Mouse (Mus musculus): ENCODE measurements around the gene Prss12. TPM values are rescaled to one million over a fixed set of nuclear protein-coding genes. Genes with fewer than 3 reads are reported as not detected.
"Not testable (repeated sequence)": the region's sequence is repeated elsewhere in the genome, so short reads cannot be mapped to it uniquely, and the experiment has no call there.

Prss12 gene
- polyA plus RNA-seq, 1 experiment from 2014 or later = 0.89 TPM

DNA sequence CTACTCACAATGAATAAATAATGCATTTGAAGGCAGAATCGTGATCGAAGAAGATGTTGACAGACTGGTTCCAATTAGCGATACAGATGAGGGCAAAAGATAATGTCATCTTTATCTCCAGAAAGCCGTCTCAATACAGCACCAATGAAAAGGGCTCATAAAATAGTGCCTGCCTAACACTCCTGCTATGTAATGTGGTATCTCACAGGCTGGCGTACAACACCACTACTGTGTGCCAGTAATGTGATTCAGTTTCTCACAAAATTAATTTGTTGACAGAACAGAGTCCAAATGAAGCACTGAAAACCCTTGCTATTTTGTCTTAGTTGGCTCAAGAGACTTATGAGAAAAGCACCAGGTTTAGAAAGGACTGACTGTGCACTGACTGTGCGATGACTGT lies 48.4 kb downstream of the Prss12 start:
- WGBS (ENCODE audit: insufficient replicate concordance) = 73% methylated on average over 6 of the region's 6 CpGs
- no peak for ATAC-seq (replicated peaks; ENCODE audit: insufficient number of reproducible peaks, low FRiP score, low TSS enrichment)
- Histone ChIP-seq H3K27ac (ENCODE audit: low read depth, low read length) (no peak overlapping the region), H3K4me3 (ENCODE audit: low read depth, low read length) (no peak overlapping the region), H3K4me2 (no peak overlapping the region), H3K4me1 (ENCODE audit: control insufficient read depth, insufficient read depth, low read length) (no peaks in the 10 kb centered on the region), H3K27me3 (ENCODE audit: control insufficient read depth, insufficient read depth, low read length) (no peaks in the 10 kb centered on the region), H3K9ac (ENCODE audit: low read depth, low read length) (no peak overlapping the region), H3K36me3 (ENCODE audit: control insufficient read depth, insufficient read depth, low read length) (no peaks in the 10 kb centered on the region), H3K9me3 (replicated peaks; ENCODE audit: control insufficient read depth, low read length) (no peaks in the 10 kb centered on the region)

DNA sequence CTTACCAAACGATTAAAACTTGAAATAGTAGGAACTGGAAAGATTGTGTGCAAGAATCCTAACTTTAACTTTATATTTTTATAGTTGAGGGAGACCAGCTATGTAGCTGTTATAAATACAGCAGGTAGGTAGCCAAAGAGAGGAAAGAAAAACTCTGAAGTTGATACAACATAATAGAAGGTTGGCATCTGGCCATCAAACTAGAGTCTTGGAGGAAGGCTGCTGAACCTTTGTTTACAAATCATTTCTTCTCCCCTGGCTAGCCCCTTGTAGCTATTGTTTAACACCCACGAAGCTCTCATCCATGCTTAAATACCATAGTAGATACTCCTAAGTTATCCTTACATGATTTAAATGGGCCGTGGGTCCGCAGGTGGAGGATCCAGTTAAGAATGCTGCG lies 52.1 kb downstream of the Prss12 start:
- H3K36me3 ChIP-seq (ENCODE audit: control insufficient read depth, insufficient read depth, low read length) = no peaks in the 10 kb centered on the region
- ATAC-seq (replicated peaks; ENCODE audit: insufficient number of reproducible peaks, low FRiP score, low TSS enrichment) = no peak
- H3K4me1 ChIP-seq (ENCODE audit: control insufficient read depth, insufficient read depth, low read length) = no peaks in the 10 kb centered on the region
- no peak overlapping the region for H3K4me3 ChIP-seq (ENCODE audit: low read depth, low read length)
- H3K9ac ChIP-seq (ENCODE audit: low read depth, low read length) = no peak overlapping the region
- no peak overlapping the region for H3K27ac ChIP-seq (ENCODE audit: low read depth, low read length)
- no peak overlapping the region for H3K4me2 ChIP-seq
- no peaks in the 10 kb centered on the region for H3K9me3 ChIP-seq (replicated peaks; ENCODE audit: control insufficient read depth, low read length)
- H3K27me3 ChIP-seq (ENCODE audit: control insufficient read depth, insufficient read depth, low read length) = no peaks in the 10 kb centered on the region
- WGBS (ENCODE audit: insufficient replicate concordance) = 77% methylated on average over 5 of the region's 5 CpGs

DNA sequence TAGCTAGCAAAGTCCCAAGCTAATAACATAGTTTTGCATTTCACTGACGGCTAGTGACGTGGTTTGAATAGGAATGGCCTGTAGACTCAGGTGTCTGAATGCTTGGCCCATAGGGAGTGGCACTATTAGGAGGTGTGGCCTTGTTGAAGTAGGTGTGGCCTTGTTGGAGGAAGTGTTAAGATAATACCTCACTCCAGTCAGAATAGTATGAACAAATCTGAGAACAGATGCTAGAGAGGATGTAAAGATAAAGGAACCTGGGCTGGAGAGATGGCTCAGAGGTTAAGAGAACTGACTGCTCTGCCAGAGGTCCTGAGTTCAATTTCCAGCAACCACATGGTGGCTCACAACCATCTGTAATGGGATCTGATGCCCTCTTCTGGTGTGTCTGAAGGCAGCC lies 55.1 kb downstream of the Prss12 start:
- not testable (repeated sequence) for H3K27me3 ChIP-seq (ENCODE audit: control insufficient read depth, insufficient read depth, low read length); H3K36me3 ChIP-seq (ENCODE audit: control insufficient read depth, insufficient read depth, low read length); H3K9ac ChIP-seq (ENCODE audit: low read depth, low read length); H3K9me3 ChIP-seq (replicated peaks; ENCODE audit: control insufficient read depth, low read length); H3K27ac ChIP-seq (ENCODE audit: low read depth, low read length); H3K4me2 ChIP-seq; H3K4me3 ChIP-seq (ENCODE audit: low read depth, low read length); H3K4me1 ChIP-seq (ENCODE audit: control insufficient read depth, insufficient read depth, low read length); ATAC-seq (replicated peaks; ENCODE audit: insufficient number of reproducible peaks, low FRiP score, low TSS enrichment)
- 93% methylated on average over 2 of the region's 2 CpGs for WGBS (ENCODE audit: insufficient replicate concordance)

DNA sequence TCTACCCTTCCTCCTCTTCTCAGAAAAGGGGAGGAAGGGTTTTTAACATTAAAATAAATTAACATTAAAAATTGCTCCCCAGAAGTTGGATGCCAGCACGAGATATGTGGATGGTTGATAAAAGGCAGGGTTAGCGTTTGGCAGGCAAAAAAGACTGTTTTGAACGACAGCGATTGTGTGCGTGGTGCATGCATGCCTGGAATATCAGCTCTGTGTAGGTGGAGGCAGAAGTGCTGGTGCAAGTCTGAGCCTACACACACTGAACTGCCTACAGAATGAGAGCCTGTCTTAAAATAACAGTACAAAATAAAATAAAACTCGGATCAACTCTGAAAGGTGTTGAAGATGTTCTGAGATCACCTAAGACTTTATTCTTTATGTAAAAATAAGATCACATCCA lies 57.2 kb downstream of the Prss12 start:
- Histone ChIP-seq H3K36me3 (ENCODE audit: control insufficient read depth, insufficient read depth, low read length) (peaks cover 2% of the 10 kb centered on the region; the same call in 1 of the 2 replicates), H3K4me2 (no peak overlapping the region), H3K4me1 (ENCODE audit: control insufficient read depth, insufficient read depth, low read length) (peaks cover 7% of the 10 kb centered on the region; the same call in 1 of the 2 replicates), H3K9me3 (replicated peaks; ENCODE audit: control insufficient read depth, low read length) (no peaks in the 10 kb centered on the region), H3K4me3 (ENCODE audit: low read depth, low read length) (no peak overlapping the region), H3K27me3 (ENCODE audit: control insufficient read depth, insufficient read depth, low read length) (no peaks in the 10 kb centered on the region), H3K27ac (ENCODE audit: low read depth, low read length) (no peak overlapping the region), H3K9ac (ENCODE audit: low read depth, low read length) (no peak overlapping the region)
- WGBS (ENCODE audit: insufficient replicate concordance) = 61% methylated on average over 6 of the region's 6 CpGs
- no peak for ATAC-seq (replicated peaks; ENCODE audit: insufficient number of reproducible peaks, low FRiP score, low TSS enrichment)

DNA sequence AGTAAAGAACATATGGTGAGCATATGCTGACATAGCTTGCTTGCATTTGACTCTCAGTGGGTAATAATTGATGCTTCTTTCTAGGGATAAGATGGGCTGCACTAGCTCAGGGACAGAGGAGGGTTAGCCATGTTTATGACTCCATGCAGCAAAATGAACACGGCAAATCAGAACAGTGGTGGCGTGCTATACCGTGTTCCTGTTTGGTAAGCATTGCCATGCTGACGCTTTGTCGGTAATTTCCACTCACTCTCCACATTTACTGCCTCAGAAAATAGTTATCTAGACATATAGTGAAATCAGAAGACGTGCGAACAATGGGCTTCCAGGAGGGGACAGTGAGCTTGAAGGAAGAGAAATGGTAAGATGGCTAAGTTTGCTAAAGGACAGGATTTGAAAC lies 58.1 kb downstream of the Prss12 start:
- Histone ChIP-seq H3K4me1 (ENCODE audit: control insufficient read depth, insufficient read depth, low read length) (peaks cover 7% of the 10 kb centered on the region; the same call in 1 of the 2 replicates), H3K27ac (ENCODE audit: low read depth, low read length) (no peak overlapping the region), H3K27me3 (ENCODE audit: control insufficient read depth, insufficient read depth, low read length) (no peaks in the 10 kb centered on the region), H3K9ac (ENCODE audit: low read depth, low read length) (no peak overlapping the region), H3K36me3 (ENCODE audit: control insufficient read depth, insufficient read depth, low read length) (peaks cover 2% of the 10 kb centered on the region; the same call in 1 of the 2 replicates), H3K9me3 (replicated peaks; ENCODE audit: control insufficient read depth, low read length) (no peaks in the 10 kb centered on the region), H3K4me2 (no peak overlapping the region), H3K4me3 (ENCODE audit: low read depth, low read length) (no peak overlapping the region)
- 86% methylated on average over 7 of the region's 7 CpGs for WGBS (ENCODE audit: insufficient replicate concordance)
- no peak for ATAC-seq (replicated peaks; ENCODE audit: insufficient number of reproducible peaks, low FRiP score, low TSS enrichment)

DNA sequence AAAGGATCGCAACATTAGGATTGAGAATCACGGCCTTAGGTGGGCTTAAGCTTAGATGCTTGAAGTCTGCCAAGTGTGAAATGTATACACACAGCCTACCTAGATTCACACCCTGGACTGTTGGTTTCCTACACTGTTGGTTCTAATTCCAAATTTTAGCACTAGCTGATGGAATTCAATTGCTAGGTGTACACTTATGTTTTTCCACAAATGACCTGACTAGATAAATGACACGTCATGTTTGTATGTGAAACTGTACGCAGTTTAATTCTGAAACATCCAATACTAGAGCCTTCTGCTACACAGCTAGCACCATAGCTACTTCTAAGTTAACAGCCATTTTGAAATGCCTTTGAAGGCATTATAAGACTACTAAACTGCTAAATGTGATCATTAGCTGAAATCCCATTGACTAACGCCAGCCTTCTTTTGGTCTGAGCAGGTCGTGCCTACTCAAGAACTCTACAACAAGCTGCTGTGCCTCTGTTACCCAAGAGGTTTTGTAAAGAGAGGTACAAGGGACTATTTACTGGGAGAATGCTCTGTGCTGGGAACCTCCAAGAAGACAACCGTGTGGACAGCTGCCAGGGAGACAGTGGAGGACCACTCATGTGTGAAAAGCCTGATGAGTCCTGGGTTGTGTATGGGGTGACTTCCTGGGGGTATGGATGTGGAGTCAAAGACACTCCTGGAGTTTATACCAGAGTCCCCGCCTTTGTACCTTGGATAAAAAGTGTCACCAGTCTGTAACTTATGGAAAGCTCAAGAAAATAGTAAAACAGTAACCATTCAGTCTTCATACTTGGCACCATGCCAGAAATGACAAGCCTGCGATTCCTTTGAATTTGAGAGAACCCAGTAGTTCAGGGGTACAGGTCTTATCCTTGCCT lies 59.3 kb downstream of the Prss12 start:
- Histone ChIP-seq H3K4me1 (ENCODE audit: control insufficient read depth, insufficient read depth, low read length) (peaks cover 7% of the 10 kb centered on the region; the same call in 1 of the 2 replicates), H3K27me3 (ENCODE audit: control insufficient read depth, insufficient read depth, low read length) (no peaks in the 10 kb centered on the region), H3K4me3 (ENCODE audit: low read depth, low read length) (no peak overlapping the region), H3K27ac (ENCODE audit: low read depth, low read length) (no peak overlapping the region), H3K9me3 (replicated peaks; ENCODE audit: control insufficient read depth, low read length) (no peaks in the 10 kb centered on the region), H3K36me3 (ENCODE audit: control insufficient read depth, insufficient read depth, low read length) (peaks cover 2% of the 10 kb centered on the region; the same call in 1 of the 2 replicates), H3K4me2 (peak overlapping the region; percentile 16; the same call in 1 of the 2 replicates), H3K9ac (ENCODE audit: low read depth, low read length) (0 out of 2 replicates have a peak overlapping the region, but pooled peaks have one; percentile 16)
- no peak for ATAC-seq (replicated peaks; ENCODE audit: insufficient number of reproducible peaks, low FRiP score, low TSS enrichment)
- 55% methylated on average over 9 of the region's 9 CpGs for WGBS (ENCODE audit: insufficient replicate concordance)

DNA sequence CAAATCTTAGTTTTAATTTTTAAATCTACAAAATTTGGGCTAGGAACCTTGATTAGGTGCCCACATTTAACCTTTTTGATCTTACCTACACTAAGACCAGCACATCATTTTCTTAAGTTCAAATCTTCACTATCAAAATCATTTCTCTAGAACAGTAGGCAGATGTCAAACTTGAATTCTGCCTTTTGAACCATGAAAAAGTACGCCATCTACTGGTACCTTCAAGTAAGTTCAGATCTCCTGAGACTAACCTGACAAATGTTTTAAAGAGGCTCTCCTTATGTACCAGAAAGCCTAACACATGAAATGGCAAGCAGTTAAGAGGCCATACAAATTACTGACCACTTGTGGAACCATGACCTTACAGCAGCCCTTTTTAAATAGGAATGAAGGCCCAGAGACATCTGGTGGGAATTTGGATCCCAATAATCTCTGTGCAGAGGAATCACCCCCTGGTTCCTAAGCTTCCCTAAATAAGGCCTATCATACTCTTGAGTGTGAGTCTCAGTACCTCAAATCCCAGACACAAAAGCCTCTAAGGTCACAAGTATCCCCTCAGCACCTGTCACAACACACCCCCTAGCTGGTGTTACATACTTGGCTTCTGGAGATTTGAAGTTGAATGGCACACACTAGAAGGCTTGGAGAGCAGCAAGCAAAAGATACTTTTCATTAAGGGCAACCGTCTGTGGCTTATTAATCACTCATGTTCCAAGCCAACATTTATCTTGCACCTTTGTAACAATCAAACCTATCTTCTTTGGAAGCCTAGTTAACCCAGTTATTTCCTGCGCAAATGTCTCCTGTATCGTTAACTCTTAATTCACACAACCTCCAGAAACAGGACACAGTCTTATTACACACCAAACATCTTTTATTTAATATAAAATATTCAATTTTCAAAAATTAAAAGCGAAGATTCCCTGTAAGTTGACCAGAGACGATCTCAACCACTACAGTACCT lies 60.3 kb downstream of the Prss12 start:
- Histone ChIP-seq H3K36me3 (ENCODE audit: control insufficient read depth, insufficient read depth, low read length) (peaks cover 2% of the 10 kb centered on the region; the same call in 1 of the 2 replicates), H3K9ac (ENCODE audit: low read depth, low read length) (peak overlapping the region; percentile 94), H3K27me3 (ENCODE audit: control insufficient read depth, insufficient read depth, low read length) (no peaks in the 10 kb centered on the region), H3K4me2 (peak overlapping the region; percentile 87), H3K9me3 (replicated peaks; ENCODE audit: control insufficient read depth, low read length) (no peaks in the 10 kb centered on the region), H3K4me3 (ENCODE audit: low read depth, low read length) (peak overlapping the region; percentile 85), H3K27ac (ENCODE audit: low read depth, low read length) (peak overlapping the region; percentile 72), H3K4me1 (ENCODE audit: control insufficient read depth, insufficient read depth, low read length) (peaks cover 7% of the 10 kb centered on the region; the same call in 1 of the 2 replicates)
- 6% methylated on average over 6 of the region's 6 CpGs for WGBS (ENCODE audit: insufficient replicate concordance)
- no peak for ATAC-seq (replicated peaks; ENCODE audit: insufficient number of reproducible peaks, low FRiP score, low TSS enrichment)

DNA sequence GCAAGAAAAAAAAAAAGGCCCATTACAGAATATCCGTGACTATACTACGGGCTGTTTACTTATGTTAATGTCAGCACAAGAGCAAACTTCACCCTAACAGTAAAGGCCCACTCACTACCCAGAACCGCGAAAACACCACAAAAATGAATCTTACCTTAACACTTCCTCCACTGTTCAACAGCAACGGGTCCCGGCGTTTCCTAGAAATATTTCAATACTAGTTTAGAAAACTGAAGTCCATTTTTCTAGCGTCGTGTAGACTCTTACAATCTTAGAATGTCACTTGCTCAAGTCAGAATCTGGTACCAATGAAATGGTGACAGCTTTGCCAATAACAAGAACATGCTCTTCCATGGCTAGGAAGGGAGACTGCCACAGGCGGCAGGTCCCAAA lies 60.9 kb downstream of the Prss12 start:
- Histone ChIP-seq H3K27ac (ENCODE audit: low read depth, low read length) (peak overlapping the region; percentile 72), H3K9ac (ENCODE audit: low read depth, low read length) (peak overlapping the region; percentile 94), H3K9me3 (replicated peaks; ENCODE audit: control insufficient read depth, low read length) (no peaks in the 10 kb centered on the region), H3K4me1 (ENCODE audit: control insufficient read depth, insufficient read depth, low read length) (peaks cover 7% of the 10 kb centered on the region; the same call in 1 of the 2 replicates), H3K4me3 (ENCODE audit: low read depth, low read length) (peak overlapping the region; percentile 85), H3K36me3 (ENCODE audit: control insufficient read depth, insufficient read depth, low read length) (peaks cover 2% of the 10 kb centered on the region; the same call in 1 of the 2 replicates), H3K4me2 (peak overlapping the region; percentile 87), H3K27me3 (ENCODE audit: control insufficient read depth, insufficient read depth, low read length) (no peaks in the 10 kb centered on the region)
- under 1% methylated on average over 10 of the region's 10 CpGs for WGBS (ENCODE audit: insufficient replicate concordance)
- ATAC-seq (replicated peaks; ENCODE audit: insufficient number of reproducible peaks, low FRiP score, low TSS enrichment) = no peak
